Mouse (Mus musculus): Measurements from ENCODE around the gene Gm6460. TPM values are rescaled to one million over a fixed set of nuclear protein-coding genes. Genes with fewer than 3 reads are reported as not detected.
"Not testable (repeated sequence)": the region's sequence is repeated elsewhere in the genome, so short reads cannot be mapped to it uniquely, and the experiment has no call there.

The Gm6460 gene
- not detected in 2 replicates for polyA plus RNA-seq (2015; fragmentation: Nextera tagmentation; extraction: Ambion mirVana)

GRCm38 (mm10) chr5:11594613-11595012, at the start of gene Gm6460:
Gm6460 (plus strand) TSS chr5:11594913.
- H3K36me3 ChIP-seq (ENCODE audit: control insufficient read depth, insufficient read depth); H3K9ac ChIP-seq (ENCODE audit: low read length); H3K27ac ChIP-seq (ENCODE audit: low read length); H3K27me3 ChIP-seq (ENCODE audit: control insufficient read depth, insufficient read depth, low read length); H3K9me3 ChIP-seq (replicated peaks; ENCODE audit: control insufficient read depth, low read length); ATAC-seq (replicated peaks; ENCODE audit: extremely low read depth, insufficient read depth, low FRiP score); H3K4me2 ChIP-seq (ENCODE audit: low read depth, low read length); H3K4me1 ChIP-seq (ENCODE audit: control insufficient read depth, insufficient read depth, low read length); H3K4me3 ChIP-seq (ENCODE audit: low read length): not testable (repeated sequence)
- WGBS: no CpG with 5 or more reads among the region's 3 CpGs

Other genes with a start within 250 kb of the Gm6460 start
- gene Gm8897, start 178.5 kb upstream of the Gm6460 start, polyA plus RNA-seq (2015; fragmentation: Nextera tagmentation; extraction: Ambion mirVana): not detected in 2 replicates
- gene Gm8906, start 92.2 kb upstream of the Gm6460 start, polyA plus RNA-seq (2015; fragmentation: Nextera tagmentation; extraction: Ambion mirVana): not detected in 2 replicates
- gene Gm8922, start 87.0 kb downstream of the Gm6460 start, polyA plus RNA-seq (2015; fragmentation: Nextera tagmentation; extraction: Ambion mirVana): not detected in 2 replicates
- not detected in 2 replicates for gene Gm8926, start 175.6 kb downstream of the Gm6460 start, polyA plus RNA-seq (2015; fragmentation: Nextera tagmentation; extraction: Ambion mirVana)